Mouse (Mus musculus) testis, adult 2 months (tissue): ENCODE data around the gene Ccpg1os.

Experiments
- CTCF ChIP-seq: fragments of 200-500 bp; IDR thresholded peaks from 2 replicates; pipeline ENCODE4 v1.5.1; 2012; ENCODE audit warnings: low read depth, mild to moderate bottlenecking, inconsistent platforms, low read length, moderate library complexity; ENCODE audit not compliant: control insufficient read depth, insufficient read depth, insufficient replicate concordance
- POLR2A ChIP-seq: fragments of 200-500 bp; IDR thresholded peaks from 2 replicates; pipeline ENCODE4 v1.6.1; 2012; ENCODE audit warnings: low read depth, mild to moderate bottlenecking, inconsistent platforms, low read length, moderate library complexity; ENCODE audit not compliant: control insufficient read depth

- TF ChIP-seq CTCF (no peak), POLR2A (no peak)
Observed at GRCm38 (mm10) chr9:72988706-72989105, 3.5 kb upstream of the Ccpg1os start.
